Mouse (Mus musculus) megakaryocyte progenitor cell, adult 5-6 weeks (primary cell): ENCODE measurements around the gene Chd6. TPM values are rescaled to one million over a fixed set of nuclear protein-coding genes. Genes with fewer than 3 reads are reported as not detected.

Source experiments
- ATAC-seq: replicated peaks from 2 replicates; pipeline ENCODE4 v1.8.0; 2016; ENCODE audit warnings: mild to moderate bottlenecking, moderate TSS enrichment, inconsistent platforms; ENCODE audit not compliant: poor library complexity
- total RNA-seq, 2 experiments: library from RNA; stranded (forward) in 1 of 2; stranded (reverse) in 1 of 2; fragments of 157-497, 149-512 nt in 1 of 2; fragments of 200-1000 nt in 1 of 2; gene quantifications; 2 replicates each; pipeline versions ENCODE4 v1.2.3 to v1.2.4; 2015 to 2017

The Chd6 gene
- total RNA-seq, 2 experiments from 2014 or later, result 24.5 to 38.9 TPM

- no peak for ATAC-seq
Measured at GRCm38 (mm10) chr2:161076262-161076661, 32.6 kb downstream of the Chd6 start.

- peak; percentile 52 for ATAC-seq
Measured at GRCm38 (mm10) chr2:161075553-161075952, 33.3 kb downstream of the Chd6 start.

GRCm38 (mm10) chr2:161066097-161066759 is 42.6 kb downstream of the Chd6 start:
- ATAC-seq, result peak; percentile 91

GRCm38 (mm10) chr2:161065594-161065993 is 43.3 kb downstream of the Chd6 start:
- ATAC-seq, result peak; percentile 54

- peak; percentile 53 for ATAC-seq
Measured at GRCm38 (mm10) chr2:161064836-161065235, 44.0 kb downstream of the Chd6 start.

GRCm38 (mm10) chr2:161058841-161059240 is 50.0 kb downstream of the Chd6 start:
- no peak for ATAC-seq

- ATAC-seq, result peak; percentile 42; the same call in 1 of the 2 replicates
Measured at GRCm38 (mm10) chr2:161053765-161054164, 55.1 kb downstream of the Chd6 start.

GRCm38 (mm10) chr2:161052175-161052574 is 56.7 kb downstream of the Chd6 start:
- ATAC-seq, result no peak

GRCm38 (mm10) chr2:161049426-161049825 is 59.4 kb downstream of the Chd6 start:
- ATAC-seq, result no peak

- no peak for ATAC-seq
Measured at GRCm38 (mm10) chr2:161044492-161045201, 64.2 kb downstream of the Chd6 start.

GRCm38 (mm10) chr2:161042874-161043273 is 66.0 kb downstream of the Chd6 start:
- peak; percentile 42; the same call in 1 of the 2 replicates for ATAC-seq

- ATAC-seq, result peak; percentile 62
Measured at GRCm38 (mm10) chr2:161040743-161041142, 68.1 kb downstream of the Chd6 start.

GRCm38 (mm10) chr2:161037766-161038165 is 71.1 kb downstream of the Chd6 start:
- ATAC-seq, result no peak

GRCm38 (mm10) chr2:161033141-161033540 is 75.7 kb downstream of the Chd6 start:
- no peak for ATAC-seq

- peak; percentile 80 for ATAC-seq
Measured at GRCm38 (mm10) chr2:161032394-161032793, 76.5 kb downstream of the Chd6 start.

GRCm38 (mm10) chr2:161024606-161025005 is 84.3 kb downstream of the Chd6 start:
- no peak for ATAC-seq

GRCm38 (mm10) chr2:161017913-161018312 is 91.0 kb downstream of the Chd6 start:
- peak; percentile 17 for ATAC-seq

GRCm38 (mm10) chr2:161012577-161013251 is 96.2 kb downstream of the Chd6 start:
- ATAC-seq, result no peak

GRCm38 (mm10) chr2:161004338-161004737 is 104.5 kb downstream of the Chd6 start:
- peak; percentile 95 for ATAC-seq

- no peak for ATAC-seq
Measured at GRCm38 (mm10) chr2:160996987-160997763, 111.7 kb downstream of the Chd6 start.

GRCm38 (mm10) chr2:160994181-160994580 is 114.7 kb downstream of the Chd6 start:
- no peak for ATAC-seq
